Mouse (Mus musculus): Measurements from ENCODE around the gene Slc6a3. TPM values are rescaled to one million over a fixed set of nuclear protein-coding genes. Genes with fewer than 3 reads are reported as not detected.

Slc6a3 gene
- total RNA-seq, 2 experiments from 2014 or later: 0.21 to 0.30 TPM

GRCm38 (mm10) chr13:73577277-73577676, 40.7 kb downstream of the Slc6a3 start:
- DNase-seq (ENCODE audit: extremely low spot score in 1 of 2, low spot score in 1 of 2): no peak

DNA sequence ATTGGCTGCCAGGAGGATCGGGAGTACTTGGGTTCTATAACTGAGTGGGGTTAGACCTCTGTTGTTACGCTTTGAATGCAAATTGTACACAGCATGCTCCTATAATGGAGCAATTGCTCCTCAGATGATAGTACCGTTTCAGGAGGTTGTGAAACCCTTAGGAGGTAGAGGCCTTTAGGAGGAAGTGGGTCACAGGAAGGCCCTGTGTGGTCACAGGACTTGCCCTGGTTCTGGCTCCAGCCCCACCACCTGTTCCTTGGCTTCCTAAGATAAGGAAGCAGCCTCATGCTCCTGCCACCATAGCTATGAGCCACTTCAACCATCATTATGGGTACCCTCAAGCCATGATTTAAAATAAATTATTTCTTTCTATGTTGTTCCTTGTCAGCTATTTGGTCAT, 54.9 kb downstream of the Slc6a3 start:
- DNase-seq (ENCODE audit: extremely low spot score in 1 of 2, low spot score in 1 of 2): no peak

DNA sequence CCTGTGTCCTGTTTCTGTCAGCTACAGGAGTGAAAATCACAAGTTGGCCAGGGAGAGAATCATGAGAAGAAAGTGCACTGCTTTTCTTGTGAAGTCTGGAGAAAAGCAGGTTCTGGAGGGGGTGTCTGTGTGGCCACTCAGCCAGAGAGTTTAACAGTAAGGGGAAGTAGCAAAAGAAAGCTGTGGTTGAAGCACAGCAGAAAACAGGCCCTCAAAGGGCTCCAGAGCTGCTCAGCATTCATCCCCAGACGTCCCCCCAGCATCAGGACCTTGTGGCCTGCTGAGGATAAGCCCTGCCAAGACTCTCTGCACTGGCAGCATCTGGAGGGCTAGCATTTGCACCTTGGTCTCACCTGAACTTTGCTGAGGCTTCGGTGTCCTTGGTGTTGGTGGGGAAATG, 56.0 kb downstream of the Slc6a3 start:
- DNase-seq (ENCODE audit: extremely low spot score in 1 of 2, low spot score in 1 of 2): no peak

DNA sequence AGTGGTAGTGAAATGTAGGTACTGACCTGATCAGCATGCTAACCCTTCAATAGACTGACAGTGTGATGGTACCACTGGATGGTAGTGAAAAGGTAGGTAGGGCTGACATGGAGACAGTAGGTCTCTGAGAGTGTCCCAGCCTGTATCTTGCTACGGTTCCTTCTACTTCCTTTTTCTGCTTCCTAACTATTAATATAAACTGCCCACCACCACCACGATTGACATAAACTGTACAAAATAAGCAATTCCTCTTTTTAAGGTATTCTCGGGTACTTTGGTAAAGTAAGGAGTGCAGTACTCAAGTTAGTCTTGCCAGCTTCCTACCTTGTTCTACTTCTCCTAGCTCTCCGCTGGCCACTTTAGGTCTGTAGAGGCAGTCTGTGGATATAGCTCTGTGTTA, 59.7 kb downstream of the Slc6a3 start:
- no peak for DNase-seq (ENCODE audit: extremely low spot score in 1 of 2, low spot score in 1 of 2)

DNA sequence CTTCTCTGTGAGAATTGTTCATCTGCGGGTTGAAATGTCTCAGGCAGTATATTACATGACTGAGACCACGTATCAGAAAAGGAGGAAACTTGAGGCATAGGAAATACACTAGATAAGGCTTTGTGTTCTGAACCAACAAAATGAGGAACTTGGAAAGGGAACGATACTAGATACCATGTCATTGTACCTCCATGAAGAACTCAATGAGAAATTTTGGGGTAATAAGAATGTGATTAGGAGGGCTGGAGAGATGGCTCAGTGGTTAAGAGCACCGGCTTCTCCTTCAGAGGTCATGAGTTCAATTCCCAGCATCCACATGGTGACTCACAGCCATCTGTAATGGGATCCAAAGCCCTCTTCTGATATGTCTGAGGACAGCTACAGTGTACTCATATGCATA, 63.7 kb downstream of the Slc6a3 start:
- no peak for DNase-seq (ENCODE audit: extremely low spot score in 1 of 2, low spot score in 1 of 2)

DNA sequence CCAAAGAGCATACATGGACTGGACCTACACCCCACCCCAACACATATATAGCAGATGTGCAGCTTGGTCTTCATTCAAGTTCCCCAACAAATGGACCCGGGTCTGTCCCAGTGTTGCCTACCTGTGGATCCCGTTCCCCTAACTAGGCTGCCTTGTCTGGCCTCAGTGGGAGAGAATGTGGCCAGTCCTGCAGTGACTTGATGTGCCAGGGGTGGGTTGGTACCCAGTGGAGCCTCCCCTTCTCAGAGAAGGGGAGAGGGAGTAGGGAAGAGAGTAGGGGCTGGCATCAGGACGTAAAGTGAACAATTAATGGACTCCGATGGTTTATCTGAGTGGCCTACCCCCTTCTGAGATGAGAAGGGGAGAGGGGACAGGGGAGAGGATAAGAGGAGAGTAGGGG, 66.5 kb downstream of the Slc6a3 start:
- DNase-seq (ENCODE audit: extremely low spot score in 1 of 2, low spot score in 1 of 2): no peak

DNA sequence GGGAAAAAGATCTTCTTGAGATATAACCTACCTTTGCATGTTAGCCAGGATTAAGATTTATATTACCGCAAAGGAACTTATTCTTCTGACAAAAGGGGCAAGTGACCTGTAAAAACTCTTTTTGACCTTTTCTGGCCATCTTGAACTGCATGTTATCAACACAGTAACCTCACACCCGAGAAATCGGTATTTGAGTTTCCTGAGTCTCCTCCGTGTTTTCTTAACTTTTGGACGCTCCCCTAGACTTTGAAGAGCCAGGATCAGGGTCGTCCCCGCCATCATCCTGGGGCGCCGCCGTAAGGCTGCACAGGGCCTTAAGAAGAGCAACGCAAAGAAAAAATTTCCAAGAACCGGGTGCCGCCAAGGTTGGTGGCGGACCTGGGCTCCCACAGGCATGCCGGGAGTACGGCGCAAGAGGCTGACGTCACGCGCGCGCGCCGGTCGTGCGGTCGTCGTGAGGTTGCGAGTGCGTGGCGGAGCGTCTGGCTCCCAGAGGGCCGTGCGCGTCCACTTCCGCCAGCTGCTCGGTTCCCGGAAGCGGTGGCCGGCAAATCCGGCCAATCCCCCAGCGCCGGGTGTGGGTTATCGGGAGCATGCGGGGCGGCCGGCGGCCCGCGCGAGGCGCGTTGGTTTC, 67.1 kb downstream of the Slc6a3 start, which contains the start of gene Clptm1l:
Gene Clptm1l, plus strand, starts transcription at position 485 of the 634 bp plus-strand sequence.
- DNase-seq (ENCODE audit: extremely low spot score in 1 of 2, low spot score in 1 of 2): peak; percentile 98

- no peak for DNase-seq (ENCODE audit: extremely low spot score in 1 of 2, low spot score in 1 of 2)
Observed at GRCm38 (mm10) chr13:73604156-73604957, 67.8 kb downstream of the Slc6a3 start.

DNA sequence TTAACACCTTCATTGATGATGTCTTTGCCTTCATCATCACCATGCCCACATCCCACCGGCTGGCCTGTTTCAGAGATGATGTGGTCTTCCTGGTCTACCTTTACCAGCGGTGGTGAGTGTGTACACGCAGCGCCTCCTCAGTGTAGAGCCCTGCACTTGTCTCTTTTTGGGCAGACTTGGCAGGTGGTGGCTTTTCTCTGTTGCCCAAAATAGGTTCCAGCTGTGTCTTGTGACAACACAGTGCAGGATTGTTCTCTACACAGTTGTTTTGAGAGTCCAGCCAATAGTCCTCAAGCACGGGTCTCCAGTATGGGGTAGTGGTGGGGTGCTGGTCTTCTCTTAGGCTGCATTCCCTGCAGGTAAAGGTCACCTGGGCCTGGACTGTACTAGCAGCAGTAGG, 81.9 kb downstream of the Slc6a3 start:
- no peak for DNase-seq (ENCODE audit: extremely low spot score in 1 of 2, low spot score in 1 of 2)

GRCm38 (mm10) chr13:73620637-73621036, 84.1 kb downstream of the Slc6a3 start:
- no peak for DNase-seq (ENCODE audit: extremely low spot score in 1 of 2, low spot score in 1 of 2)

DNA sequence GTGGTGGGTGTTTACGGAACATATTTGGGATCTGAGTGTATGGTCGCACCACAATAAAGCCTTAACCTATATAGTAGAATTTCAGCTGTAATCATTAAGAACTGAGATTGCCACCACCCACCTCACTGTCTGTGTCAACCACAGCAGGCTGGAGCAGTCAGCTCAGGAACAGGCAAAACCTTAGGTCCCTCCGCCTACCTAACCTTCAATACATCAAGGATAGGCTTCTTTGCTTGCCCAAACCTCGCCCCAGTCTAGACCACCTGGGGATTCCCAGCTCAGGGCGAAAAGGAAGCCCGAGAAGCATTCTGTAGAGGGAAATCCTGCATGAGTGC, 89.8 kb downstream of the Slc6a3 start:
- DNase-seq (ENCODE audit: extremely low spot score in 1 of 2, low spot score in 1 of 2): no peak

DNA sequence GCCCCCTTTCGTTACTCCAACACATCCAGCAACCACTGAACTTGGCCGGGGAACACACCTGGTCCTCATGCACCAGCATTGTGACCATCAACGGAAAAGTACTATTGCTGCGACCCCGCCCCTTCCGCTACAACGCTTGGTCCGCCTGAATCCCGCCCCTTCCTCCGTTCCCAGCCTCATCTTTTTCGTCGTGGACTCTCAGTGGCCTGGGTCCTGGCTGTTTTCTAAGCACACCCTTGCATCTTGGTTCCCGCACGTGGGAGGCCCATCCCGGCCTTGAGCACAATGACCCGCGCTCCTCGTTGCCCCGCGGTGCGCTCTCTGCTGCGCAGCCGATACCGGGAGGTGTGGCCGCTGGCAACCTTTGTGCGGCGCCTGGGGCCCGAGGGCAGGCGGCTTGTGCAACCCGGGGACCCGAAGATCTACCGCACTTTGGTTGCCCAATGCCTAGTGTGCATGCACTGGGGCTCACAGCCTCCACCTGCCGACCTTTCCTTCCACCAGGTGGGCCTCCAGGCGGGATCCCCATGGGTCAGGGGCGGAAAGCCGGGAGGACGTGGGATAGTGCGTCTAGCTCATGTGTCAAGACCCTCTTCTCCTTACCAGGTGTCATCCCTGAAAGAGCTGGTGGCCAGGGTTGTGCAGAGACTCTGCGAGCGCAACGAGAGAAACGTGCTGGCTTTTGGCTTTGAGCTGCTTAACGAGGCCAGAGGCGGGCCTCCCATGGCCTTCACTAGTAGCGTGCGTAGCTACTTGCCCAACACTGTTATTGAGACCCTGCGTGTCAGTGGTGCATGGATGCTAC, 90.4 kb downstream of the Slc6a3 start, which contains the start of gene Tert:
Gene Tert, plus strand, starts transcription at position 167 of the 805 bp plus-strand sequence.
- DNase-seq (ENCODE audit: extremely low spot score in 1 of 2, low spot score in 1 of 2): peak; percentile 17 to 39

Other genes with a start within 250 kb of the Slc6a3 start
- 10 to 100 TPM; 37.7 to 40.9 TPM for gene Mrpl36, start 208.2 kb upstream of the Slc6a3 start, total RNA-seq (2021)
- 100 to 1,000 TPM; 167 to 186 TPM for gene Ndufs6, start 208.2 kb upstream of the Slc6a3 start, total RNA-seq (2021)
- gene Lpcat1, start 69.5 kb upstream of the Slc6a3 start, total RNA-seq (2021): 10 to 100 TPM; 37.6 to 42.4 TPM
- 100 to 1,000 TPM; 130 to 140 TPM for gene Clptm1l, start 67.3 kb downstream of the Slc6a3 start, total RNA-seq (2021)
- 1 to 10 TPM; 2.6 to 2.9 TPM for gene Tert, start 90.2 kb downstream of the Slc6a3 start, total RNA-seq (2021)
- gene Slc6a18, start 141.3 kb downstream of the Slc6a3 start, total RNA-seq (2021): not detected
- under 1 TPM; 0.09 to 0.37 TPM for gene Slc6a19, start 168.1 kb downstream of the Slc6a3 start, total RNA-seq (2021)
- gene Slc12a7, start 196.3 kb downstream of the Slc6a3 start, total RNA-seq (2021): 1 to 10 TPM; 4.5 to 5.0 TPM

Measured in layer of hippocampus, postnatal 25 days (tissue).